Mouse (Mus musculus): Measurements from ENCODE around the gene Man2b2. TPM values are rescaled to one million over a fixed set of nuclear protein-coding genes. Genes with fewer than 3 reads are reported as not detected.

The Man2b2 gene
- polyA plus RNA-seq, 1 experiment = 111 TPM

GRCm38 (mm10) chr5:36776021-36776575, 54.4 kb downstream of the Man2b2 start:
- TF ChIP-seq POLR2A (IDR thresholded peaks at IDR 0.05; ENCODE audit: borderline replicate concordance, low read depth, low read length) (no peak), CTCF (IDR thresholded peaks at IDR 0.05; ENCODE audit: low read depth, low read length) (no peak)
- no peaks in the 10 kb centered on the region for H3K4me1 ChIP-seq (ENCODE audit: control insufficient read depth, insufficient read depth, low read length)
- no peak overlapping the region for H3K27ac ChIP-seq (ENCODE audit: insufficient read depth, low read depth, low read length)
- H3K4me3 ChIP-seq (ENCODE audit: insufficient read depth, low read length) = no peak overlapping the region

GRCm38 (mm10) chr5:36775317-36775716, 55.1 kb downstream of the Man2b2 start:
- Histone ChIP-seq H3K27ac (ENCODE audit: insufficient read depth, low read depth, low read length) (no peak overlapping the region), H3K4me3 (ENCODE audit: insufficient read depth, low read length) (no peak overlapping the region), H3K4me1 (ENCODE audit: control insufficient read depth, insufficient read depth, low read length) (no peaks in the 10 kb centered on the region)
- no peak for TF ChIP-seq CTCF (IDR thresholded peaks at IDR 0.05; ENCODE audit: low read depth, low read length)
- TF ChIP-seq POLR2A (IDR thresholded peaks at IDR 0.05; ENCODE audit: borderline replicate concordance, low read depth, low read length) = no peak

- H3K4me3 ChIP-seq (ENCODE audit: insufficient read depth, low read length) = no peak overlapping the region
- TF ChIP-seq POLR2A (IDR thresholded peaks at IDR 0.05; ENCODE audit: borderline replicate concordance, low read depth, low read length) = no peak
- TF ChIP-seq CTCF (IDR thresholded peaks at IDR 0.05; ENCODE audit: low read depth, low read length) = no peak
- no peak overlapping the region for H3K27ac ChIP-seq (ENCODE audit: insufficient read depth, low read depth, low read length)
- no peaks in the 10 kb centered on the region for H3K4me1 ChIP-seq (ENCODE audit: control insufficient read depth, insufficient read depth, low read length)
Observed at GRCm38 (mm10) chr5:36772586-36772985, 57.9 kb downstream of the Man2b2 start.

DNA sequence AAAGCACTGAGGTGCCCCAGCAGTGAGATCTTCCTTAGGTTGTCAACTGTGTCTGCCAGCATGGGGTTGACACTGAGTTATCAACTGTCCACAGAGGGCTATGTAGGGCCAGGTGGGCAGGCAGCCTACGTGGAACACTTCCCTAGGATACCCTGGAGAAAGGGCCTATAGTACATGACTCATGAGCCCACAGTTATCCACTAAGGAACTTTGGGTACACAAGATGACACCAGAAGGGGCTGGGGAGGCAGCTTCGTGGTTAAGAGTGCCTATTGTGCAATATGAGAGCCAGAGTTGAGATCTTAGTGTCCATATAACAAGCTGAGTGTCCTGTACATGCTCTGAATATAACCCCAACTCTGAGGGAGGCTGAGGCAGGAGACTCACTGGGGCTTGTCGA, 60.9 kb downstream of the Man2b2 start:
- Histone ChIP-seq H3K4me3 (ENCODE audit: insufficient read depth, low read length) (no peak overlapping the region), H3K4me1 (ENCODE audit: control insufficient read depth, insufficient read depth, low read length) (no peaks in the 10 kb centered on the region), H3K27ac (ENCODE audit: insufficient read depth, low read depth, low read length) (no peak overlapping the region)
- no peak for TF ChIP-seq POLR2A (IDR thresholded peaks at IDR 0.05; ENCODE audit: borderline replicate concordance, low read depth, low read length)
- TF ChIP-seq CTCF (IDR thresholded peaks at IDR 0.05; ENCODE audit: low read depth, low read length) = no peak

- TF ChIP-seq POLR2A (IDR thresholded peaks at IDR 0.05; ENCODE audit: borderline replicate concordance, low read depth, low read length) (no peak), CTCF (IDR thresholded peaks at IDR 0.05; ENCODE audit: low read depth, low read length) (no peak)
Observed at GRCm38 (mm10) chr5:36766958-36767703, 63.3 kb downstream of the Man2b2 start.

DNA sequence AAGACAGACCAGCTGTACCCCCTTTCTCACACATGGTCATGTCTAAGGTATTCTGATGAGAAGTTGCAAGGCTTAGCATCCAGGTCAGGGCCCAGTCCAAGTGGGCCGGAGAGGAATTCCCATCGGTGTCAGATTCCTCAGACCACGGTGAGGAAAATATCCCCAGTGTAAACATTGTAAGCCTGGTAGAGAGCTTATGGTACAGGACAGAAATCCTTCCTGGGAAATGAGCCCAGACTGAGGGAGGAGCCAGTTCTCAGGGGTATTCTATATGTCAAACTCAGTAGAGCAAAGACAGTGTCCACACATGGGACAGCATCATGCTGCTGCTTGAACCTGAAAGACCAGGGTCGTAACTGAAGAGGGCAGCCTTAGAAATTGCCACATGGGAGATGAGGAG, 70.6 kb downstream of the Man2b2 start:
- TF ChIP-seq CTCF (IDR thresholded peaks at IDR 0.05; ENCODE audit: low read depth, low read length) = no peak
- TF ChIP-seq POLR2A (IDR thresholded peaks at IDR 0.05; ENCODE audit: borderline replicate concordance, low read depth, low read length) = no peak
- Histone ChIP-seq H3K27ac (ENCODE audit: insufficient read depth, low read depth, low read length) (no peak overlapping the region), H3K4me3 (ENCODE audit: insufficient read depth, low read length) (no peak overlapping the region), H3K4me1 (ENCODE audit: control insufficient read depth, insufficient read depth, low read length) (no peaks in the 10 kb centered on the region)

More at GRCm38 (mm10) chr5:36766958-36767703, 63.3 kb downstream of the Man2b2 start:
- Histone ChIP-seq H3K4me3 (ENCODE audit: insufficient read depth, low read length) (no peak overlapping the region), H3K27ac (ENCODE audit: insufficient read depth, low read depth, low read length) (no peak overlapping the region), H3K4me1 (ENCODE audit: control insufficient read depth, insufficient read depth, low read length) (no peaks in the 10 kb centered on the region)

DNA sequence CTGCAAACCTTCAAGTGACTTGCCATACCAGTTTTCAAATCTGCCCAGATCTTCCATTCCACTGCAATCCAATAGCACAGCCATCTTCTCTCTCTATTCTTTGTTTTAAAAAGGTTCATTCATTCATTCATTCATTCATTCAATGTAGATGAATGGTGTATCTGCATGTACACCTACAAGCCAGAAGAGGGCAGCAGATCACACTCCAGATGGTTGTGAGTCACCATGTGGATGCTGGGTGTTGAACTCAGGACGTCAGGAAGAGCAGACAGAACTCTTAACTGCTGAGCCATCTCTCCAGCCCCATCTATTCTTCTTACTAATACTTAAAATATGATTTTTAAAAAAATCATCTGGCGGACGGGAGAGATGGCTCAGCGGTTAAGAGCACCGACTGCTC, 73.4 kb downstream of the Man2b2 start:
- peaks cover 8% of the 10 kb centered on the region for H3K4me1 ChIP-seq (ENCODE audit: control insufficient read depth, insufficient read depth, low read length)
- H3K4me3 ChIP-seq (ENCODE audit: insufficient read depth, low read length) = no peak overlapping the region
- TF ChIP-seq CTCF (IDR thresholded peaks at IDR 0.05; ENCODE audit: low read depth, low read length) = no peak
- TF ChIP-seq POLR2A (IDR thresholded peaks at IDR 0.05; ENCODE audit: borderline replicate concordance, low read depth, low read length) = no peak
- H3K27ac ChIP-seq (ENCODE audit: insufficient read depth, low read depth, low read length) = no peak overlapping the region

Other genes with a start within 250 kb of the Man2b2 start
- gene Tbc1d14, start 237.4 kb downstream of the Man2b2 start, polyA plus RNA-seq (2012; ENCODE audit: insufficient read depth, insufficient read length, missing spikeins) = 57.5 and 57.8 TPM in 2 replicates
- gene D5Ertd579e, start 134.6 kb downstream of the Man2b2 start, polyA plus RNA-seq (2012; ENCODE audit: insufficient read depth, insufficient read length, missing spikeins) = 32.3 and 34.0 TPM in 2 replicates
- gene Bloc1s4, start 82.0 kb downstream of the Man2b2 start, polyA plus RNA-seq (2012; ENCODE audit: insufficient read depth, insufficient read length, missing spikeins) = 16.8 and 16.9 TPM in 2 replicates
- gene Mrfap1, start 33.9 kb downstream of the Man2b2 start, polyA plus RNA-seq (2012; ENCODE audit: insufficient read depth, insufficient read length, missing spikeins) = 280 and 308 TPM in 2 replicates
- not detected in 2 replicates for gene Ppp2r2c, start 37.9 kb upstream of the Man2b2 start, polyA plus RNA-seq (2012; ENCODE audit: insufficient read depth, insufficient read length, missing spikeins)
- 3.6 and 4.3 TPM in 2 replicates for gene Wfs1, start 158.6 kb upstream of the Man2b2 start, polyA plus RNA-seq (2012; ENCODE audit: insufficient read depth, insufficient read length, missing spikeins)

Data from bone marrow macrophage, adult 2 months (primary cell).